Mouse (Mus musculus) left cerebral cortex, postnatal 25 days (tissue): ENCODE results near the gene Tmem269. TPM values are rescaled to one million over a fixed set of nuclear protein-coding genes. Genes with fewer than 3 reads are reported as not detected.

Experiments used
- DNase-seq, 2 experiments: peaks; one replicate each; pipeline ENCODE4 v3.0.0; 2022; ENCODE audit warnings: low spot score in 2 of 2, mixed read lengths in 1 of 2
- intact Hi-C: fragments of 180-260 bp; cut with DNase I; formaldehyde crosslinking; loops from one replicate; pipeline ENCODE4 v1.15.1; 2025
- total RNA-seq, 2 experiments: library from RNA; stranded (reverse); gene quantifications; 2 replicates each; pipeline ENCODE4 v1.2.3; 2021

Tmem269 gene
- under 1 TPM; 0.50 to 0.64 TPM for total RNA-seq

GRCm38 (mm10) chr4:119218169-119218568 is at the start of gene Tmem269:
Gene Tmem269 (minus strand): TSS chr4:119218217.
- intact Hi-C loops, result no loop called here
- DNase-seq, result no peak

- intact Hi-C loops, result no loop called here
- no peak for DNase-seq
Observed at GRCm38 (mm10) chr4:119266606-119267005, 48.6 kb upstream of the Tmem269 start.

GRCm38 (mm10) chr4:119263459-119263858 is 45.4 kb upstream of the Tmem269 start:
- intact Hi-C loops, result no loop called here
- no peak for DNase-seq

- DNase-seq, result no peak
- intact Hi-C loops, result no loop called here
Observed at GRCm38 (mm10) chr4:119262483-119262882, 44.5 kb upstream of the Tmem269 start.

- DNase-seq, result no peak
- intact Hi-C loops, result no loop called here
Observed at GRCm38 (mm10) chr4:119261087-119261713, 43.2 kb upstream of the Tmem269 start.

- DNase-seq, result no peak
- intact Hi-C loops, result no loop called here
Observed at GRCm38 (mm10) chr4:119259344-119260254, 41.6 kb upstream of the Tmem269 start.

- intact Hi-C loops, result no loop called here
- no peak for DNase-seq
Observed at GRCm38 (mm10) chr4:119257083-119257482, 39.1 kb upstream of the Tmem269 start.

GRCm38 (mm10) chr4:119255351-119255750 is 37.3 kb upstream of the Tmem269 start, which contains the start of gene Cldn19:
Gene Cldn19 (plus strand): TSS chr4:119255414.
- DNase-seq, result no peak

GRCm38 (mm10) chr4:119254012-119254618 is 36.1 kb upstream of the Tmem269 start:
- intact Hi-C loops, result no loop called here
- peak in 1 of 2 experiments; percentile 66 for DNase-seq

More at GRCm38 (mm10) chr4:119255351-119255750, 37.3 kb upstream of the Tmem269 start, which contains the start of gene Cldn19:
- intact Hi-C loops, result no loop called here

GRCm38 (mm10) chr4:119252025-119252808 is 34.2 kb upstream of the Tmem269 start:
- intact Hi-C loops, result no loop called here
- DNase-seq, result no peak

GRCm38 (mm10) chr4:119248407-119248965 is 30.5 kb upstream of the Tmem269 start:
- DNase-seq, result no peak
- intact Hi-C loops, result loop anchor here (10.0 kb wide), 3 partner anchors 216 to 416 kb away; partner anchors contain the start of genes Foxj3 and Frg2f1

GRCm38 (mm10) chr4:119247462-119248235 is 29.6 kb upstream of the Tmem269 start:
- DNase-seq, result peak; percentile 62 to 72
- intact Hi-C loops, result loop anchor here (2.0 to 10.0 kb wide), 4 partner anchors 47 to 417 kb away; partner anchors contain the start of genes Foxj3, Frg2f1 and Ybx1

- intact Hi-C loops, result loop anchor here (2.0 to 10.0 kb wide), 4 partner anchors 48 to 418 kb away; partner anchors contain the start of genes Foxj3, Frg2f1 and Ybx1
- no peak for DNase-seq
Observed at GRCm38 (mm10) chr4:119246688-119247225, 28.7 kb upstream of the Tmem269 start.

GRCm38 (mm10) chr4:119245961-119246360 is 27.9 kb upstream of the Tmem269 start:
- intact Hi-C loops, result loop anchor here (2.0 to 10.0 kb wide), 4 partner anchors 49 to 419 kb away; partner anchors contain the start of genes Foxj3, Frg2f1 and Ybx1

GRCm38 (mm10) chr4:119245556-119245955 is 27.5 kb upstream of the Tmem269 start:
- intact Hi-C loops, result loop anchor here (10.0 kb wide), 3 partner anchors 219 to 419 kb away; partner anchors contain the start of genes Foxj3 and Frg2f1
- peak; percentile 45 to 90 for DNase-seq

More at GRCm38 (mm10) chr4:119245961-119246360, 27.9 kb upstream of the Tmem269 start:
- peak in 1 of 2 experiments; percentile 63 for DNase-seq

GRCm38 (mm10) chr4:119244468-119245240 is 26.6 kb upstream of the Tmem269 start:
- intact Hi-C loops, result loop anchor here (10.0 kb wide), 3 partner anchors 220 to 420 kb away; partner anchors contain the start of genes Foxj3 and Frg2f1
- peak; percentile 62 to 90 for DNase-seq

GRCm38 (mm10) chr4:119242571-119242970 is 24.6 kb upstream of the Tmem269 start:
- intact Hi-C loops, result loop anchor here (10.0 kb wide), 3 partner anchors 222 to 422 kb away; partner anchors contain the start of genes Foxj3 and Frg2f1
- no peak for DNase-seq
